Mouse (Mus musculus) small intestine, adult 2 months (tissue): ENCODE measurements around the gene Spdl1. TPM values are rescaled to one million over a fixed set of nuclear protein-coding genes. Genes with fewer than 3 reads are reported as not detected.
A peak's percentile ranks its signal among the peaks of the same experiment; 100 is the strongest.

ENCODE experiments used
- H3K27ac ChIP-seq: fragments of 200-500 bp; 2 replicates; pipeline ENCODE4 v1.5.1; 2012; ENCODE audit warnings: low read depth, low read length, control low read depth, inconsistent platforms; ENCODE audit not compliant: insufficient read depth
- H3K27me3 ChIP-seq: fragments of 200-500 bp; 2 replicates; pipeline ENCODE4 v1.6.1; 2012; ENCODE audit warnings: mild to moderate bottlenecking, moderate library complexity, low read length, inconsistent platforms; ENCODE audit not compliant: control insufficient read depth, insufficient read depth
- H3K36me3 ChIP-seq: fragments of 200-500 bp; 2 replicates; pipeline ENCODE4 v1.6.1; 2012; ENCODE audit warnings: mild to moderate bottlenecking, low read length, control low read depth, inconsistent platforms; ENCODE audit not compliant: control insufficient read depth, insufficient read depth
- H3K4me1 ChIP-seq: fragments of 200-500 bp; 2 replicates; pipeline ENCODE4 v1.6.1; 2012; ENCODE audit warnings: low read length, inconsistent platforms, mixed read lengths; ENCODE audit not compliant: control insufficient read depth, insufficient read depth, insufficient read length
- H3K4me3 ChIP-seq: fragments of 200-500 bp; 2 replicates; pipeline ENCODE4 v1.5.1; 2012; ENCODE audit warnings: low read depth, mild to moderate bottlenecking, control low read depth, inconsistent platforms, low read length, moderate library complexity
- CTCF ChIP-seq: fragments of 200-500 bp; IDR thresholded peaks from 2 replicates; pipeline ENCODE4 v1.5.1; 2012; ENCODE audit warnings: low read depth, mild to moderate bottlenecking, control low read depth, inconsistent platforms, low read length, moderate library complexity, mixed read lengths; ENCODE audit not compliant: insufficient replicate concordance, insufficient read length; ENCODE audit errors: extremely low read depth
- POLR2A ChIP-seq: fragments of 200-500 bp; IDR thresholded peaks from 2 replicates; pipeline ENCODE4 v1.6.1; 2012; ENCODE audit warnings: low read depth, mild to moderate bottlenecking, control low read depth, inconsistent platforms, low read length, moderate library complexity
- WGBS: fragments of 180-500 bp; shearing (Covaris S2); methylation state at CpG from one replicate; pipeline ENCODE4 v1.1.7; 2018; 5-methylcytosine and 5-hydroxymethylcytosine counted together
- polyA plus RNA-seq: library from polyadenylated mRNA; depleted of rRNA; stranded (reverse); fragments of >200 nt; gene quantifications from 2 replicates; pipeline ENCODE4 v1.2.3, GENCODE M21; 2012

Spdl1 gene
- polyA plus RNA-seq, 1 experiment: 0.56 TPM

- H3K4me3 ChIP-seq: peak overlapping the region; percentile 88
- WGBS: 61% methylated on average over 8 of the region's 8 CpGs
Observed at GRCm38 (mm10) chr11:34782516-34783430, 50.7 kb downstream of the Spdl1 start.

GRCm38 (mm10) chr11:34780786-34781185, 52.7 kb downstream of the Spdl1 start:
- Histone ChIP-seq H3K36me3 (no peaks in the 10 kb centered on the region), H3K4me3 (no peak overlapping the region), H3K27me3 (no peaks in the 10 kb centered on the region), H3K4me1 (0 out of 2 replicates have a peak, but pooled peaks cover under 1% of the 10 kb centered on the region), H3K27ac (no peak overlapping the region)
- WGBS: 65% methylated on average over 2 of the region's 2 CpGs
- no peak for TF ChIP-seq CTCF
- no peak for TF ChIP-seq POLR2A

More at GRCm38 (mm10) chr11:34782516-34783430, 50.7 kb downstream of the Spdl1 start:
- Histone ChIP-seq H3K27ac (peak overlapping the region; percentile 72), H3K36me3 (no peaks in the 10 kb centered on the region), H3K4me1 (no peaks in the 10 kb centered on the region), H3K27me3 (no peaks in the 10 kb centered on the region)
- TF ChIP-seq POLR2A (no peak), CTCF (no peak)

GRCm38 (mm10) chr11:34779966-34780365, 53.5 kb downstream of the Spdl1 start:
- Histone ChIP-seq H3K27me3 (no peaks in the 10 kb centered on the region), H3K4me1 (0 out of 2 replicates have a peak, but pooled peaks cover 2% of the 10 kb centered on the region), H3K27ac (no peak overlapping the region), H3K4me3 (no peak overlapping the region), H3K36me3 (no peaks in the 10 kb centered on the region)
- WGBS: 73% methylated on average over 4 of the region's 4 CpGs
- TF ChIP-seq POLR2A (no peak), CTCF (no peak)

GRCm38 (mm10) chr11:34778351-34778750, 55.1 kb downstream of the Spdl1 start:
- H3K36me3 ChIP-seq: no peaks in the 10 kb centered on the region
- H3K4me1 ChIP-seq: 0 out of 2 replicates have a peak, but pooled peaks cover 2% of the 10 kb centered on the region
- H3K4me3 ChIP-seq: no peak overlapping the region
- TF ChIP-seq CTCF (no peak), POLR2A (no peak)
- WGBS: 75% methylated on average over 3 of the region's 3 CpGs
- H3K27ac ChIP-seq: no peak overlapping the region
- H3K27me3 ChIP-seq: no peaks in the 10 kb centered on the region

- 86% methylated on average over 4 of the region's 4 CpGs for WGBS
- no peak overlapping the region for H3K27ac ChIP-seq
- TF ChIP-seq POLR2A: no peak
- TF ChIP-seq CTCF: no peak
- H3K4me1 ChIP-seq: 0 out of 2 replicates have a peak, but pooled peaks cover 2% of the 10 kb centered on the region
- no peaks in the 10 kb centered on the region for H3K27me3 ChIP-seq
- H3K4me3 ChIP-seq: no peak overlapping the region
- no peaks in the 10 kb centered on the region for H3K36me3 ChIP-seq
Observed at GRCm38 (mm10) chr11:34777529-34777928, 55.9 kb downstream of the Spdl1 start.

GRCm38 (mm10) chr11:34776054-34776453, 57.4 kb downstream of the Spdl1 start:
- no peaks in the 10 kb centered on the region for H3K27me3 ChIP-seq
- no peak overlapping the region for H3K27ac ChIP-seq
- TF ChIP-seq CTCF (no peak), POLR2A (no peak)
- no peak overlapping the region for H3K4me3 ChIP-seq
- H3K4me1 ChIP-seq: 0 out of 2 replicates have a peak, but pooled peaks cover 2% of the 10 kb centered on the region
- WGBS: 53% methylated on average over 2 of the region's 2 CpGs
- no peaks in the 10 kb centered on the region for H3K36me3 ChIP-seq

GRCm38 (mm10) chr11:34774636-34775035, 58.8 kb downstream of the Spdl1 start:
- WGBS: 65% methylated on average over 2 of the region's 2 CpGs
- 0 out of 2 replicates have a peak, but pooled peaks cover 2% of the 10 kb centered on the region for H3K4me1 ChIP-seq
- H3K27me3 ChIP-seq: no peaks in the 10 kb centered on the region
- H3K4me3 ChIP-seq: no peak overlapping the region
- TF ChIP-seq CTCF (no peak), POLR2A (no peak)
- no peak overlapping the region for H3K27ac ChIP-seq
- no peaks in the 10 kb centered on the region for H3K36me3 ChIP-seq
